Mouse (Mus musculus) adrenal gland, adult 18-20 months (tissue): ENCODE measurements around the gene Cox16. TPM values are rescaled to one million over a fixed set of nuclear protein-coding genes. Genes with fewer than 3 reads are reported as not detected.

Experiments used
- DNase-seq, 2 experiments: peaks; one replicate each; pipeline ENCODE4 v3.0.0; 2021 to 2022; ENCODE audit warnings: low spot score in 2 of 2
- total RNA-seq, 2 experiments: library from RNA; stranded (reverse); gene quantifications; 1 replicate in 1 of 2; 2 replicates in 1 of 2; pipeline ENCODE4 v1.2.3; 2021

Cox16 gene
- total RNA-seq, 2 experiments from 2014 or later, result 99.5 to 104 TPM

- no peak for DNase-seq
Measured at GRCm38 (mm10) chr12:81331046-81331638, 153.8 kb downstream of the Cox16 start.

GRCm38 (mm10) chr12:81324991-81325390 lies 159.9 kb downstream of the Cox16 start:
- DNase-seq, result no peak

- no peak for DNase-seq
Measured at GRCm38 (mm10) chr12:81324116-81324515, 160.8 kb downstream of the Cox16 start.

GRCm38 (mm10) chr12:81321021-81321420 lies 163.9 kb downstream of the Cox16 start:
- no peak for DNase-seq

GRCm38 (mm10) chr12:81317811-81318210 lies 167.1 kb downstream of the Cox16 start:
- DNase-seq, result no peak

GRCm38 (mm10) chr12:81315953-81316352 lies 169.0 kb downstream of the Cox16 start:
- DNase-seq, result no peak

Other genes starting within 250 kb of the Cox16 start
- under 1 TPM; 0.83 to 0.93 TPM for gene Slc8a3, start 151.9 kb downstream of the Cox16 start, total RNA-seq
- gene Gm4787, start 105.7 kb downstream of the Cox16 start, total RNA-seq, result under 1 TPM; 0.80 TPM
- 1 to 10 TPM; 1.1 to 1.2 TPM for gene Adam4, start 63.2 kb downstream of the Cox16 start, total RNA-seq
- 10 to 100 TPM; 37.2 to 40.4 TPM for gene Gm20498, start 47.8 kb upstream of the Cox16 start, total RNA-seq
- gene Synj2bp, start 47.8 kb upstream of the Cox16 start, total RNA-seq, result 10 to 100 TPM; 30.3 to 32.5 TPM
- not detected for gene Adam21, start 83.3 kb upstream of the Cox16 start, total RNA-seq
- 10 to 100 TPM; 21.8 to 24.2 TPM for gene Med6, start 109.9 kb upstream of the Cox16 start, total RNA-seq
- gene Ttc9, start 146.1 kb upstream of the Cox16 start, total RNA-seq, result 1 to 10 TPM; 3.5 to 4.1 TPM